Mouse (Mus musculus) testis, adult 2 months (tissue): ENCODE results near the gene Galr3.

Experiments used
- CTCF ChIP-seq: fragments of 200-500 bp; IDR thresholded peaks from 2 replicates; pipeline ENCODE4 v1.5.1; 2012; ENCODE audit warnings: low read depth, mild to moderate bottlenecking, inconsistent platforms, low read length, moderate library complexity; ENCODE audit not compliant: control insufficient read depth, insufficient read depth, insufficient replicate concordance
- POLR2A ChIP-seq: fragments of 200-500 bp; IDR thresholded peaks from 2 replicates; pipeline ENCODE4 v1.6.1; 2012; ENCODE audit warnings: low read depth, mild to moderate bottlenecking, inconsistent platforms, low read length, moderate library complexity; ENCODE audit not compliant: control insufficient read depth

DNA sequence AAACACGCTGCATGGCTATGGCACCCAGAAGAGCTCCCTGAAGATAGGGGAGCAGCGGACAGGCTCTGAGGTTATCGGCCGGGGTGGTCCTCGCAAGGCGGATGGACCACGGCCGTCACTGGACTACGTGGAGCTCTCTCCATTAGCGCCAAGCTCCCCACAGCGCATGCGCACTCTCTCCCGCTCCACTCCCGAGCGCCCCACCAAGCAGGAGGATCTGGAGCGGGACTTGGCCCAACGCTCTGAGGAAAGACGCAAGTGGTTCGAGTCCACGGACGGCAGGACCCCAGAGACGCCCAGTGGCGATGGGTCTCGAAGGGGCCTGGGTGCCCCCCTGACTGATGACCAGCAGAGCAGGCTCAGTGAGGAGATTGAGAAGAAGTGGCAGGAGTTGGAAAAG is 48.8 kb upstream of the Galr3 start:
- TF ChIP-seq POLR2A (no peak), CTCF (no peak)
